Mouse (Mus musculus) ES-E14 (cell line): ENCODE results near the gene Man2b2. TPM values are rescaled to one million over a fixed set of nuclear protein-coding genes. Genes with fewer than 3 reads are reported as not detected.

Source experiments
- DNase-seq: peaks from one replicate; pipeline ENCODE4 v3.0.0-alpha.2; 2013; ENCODE audit warnings: low read depth, low spot score
- H3K27ac ChIP-seq: 2 replicates; pipeline ENCODE4 v1.5.1; 2012; ENCODE audit warnings: low read depth, mild to moderate bottlenecking, low read length, moderate library complexity, mixed read lengths; ENCODE audit not compliant: poor library complexity, insufficient read depth, severe bottlenecking
- H3K36me3 ChIP-seq: 2 replicates; pipeline ENCODE4 v1.6.1; 2012; ENCODE audit warnings: mild to moderate bottlenecking, low read length, moderate library complexity, mixed read lengths; ENCODE audit not compliant: control insufficient read depth, poor library complexity, insufficient read depth, severe bottlenecking
- H3K4me1 ChIP-seq, 2 experiments: fragments of 150-350 bp in 1 of 2; sonication (generic) in 1 of 2; 2 replicates each; pipeline ENCODE4 v1.6.1; 2012; ENCODE audit warnings: low read length in 2 of 2, mild to moderate bottlenecking in 1 of 2, mixed read lengths in 1 of 2; ENCODE audit not compliant: control insufficient read depth in 2 of 2, insufficient read depth in 2 of 2, poor library complexity in 1 of 2
- H3K4me3 ChIP-seq, 2 experiments: fragments of 150-350 bp in 1 of 2; sonication (generic) in 1 of 2; 2 replicates each; pipeline ENCODE4 v1.5.1; 2012; ENCODE audit warnings: low read length in 2 of 2, low read depth in 1 of 2, mild to moderate bottlenecking in 1 of 2, mixed read lengths in 1 of 2; ENCODE audit not compliant: insufficient read depth in 1 of 2, poor library complexity in 1 of 2, severe bottlenecking in 1 of 2
- H3K9ac ChIP-seq: 2 replicates; pipeline ENCODE4 v1.6.1; 2012; ENCODE audit warnings: low read depth, mild to moderate bottlenecking, low read length, mixed read lengths; ENCODE audit not compliant: poor library complexity, insufficient read depth, severe bottlenecking
- H3K9me3 ChIP-seq: fragments of 150-350 bp; sonication (generic); 2 replicates; pipeline ENCODE4 v1.6.1; 2012; ENCODE audit warnings: low read depth, mild to moderate bottlenecking, low read length; ENCODE audit not compliant: control insufficient read depth, insufficient read depth
- CHD2 ChIP-seq: IDR thresholded peaks from 2 replicates; pipeline ENCODE4 v1.6.1; 2014; ENCODE audit warnings: mild to moderate bottlenecking, low read depth, low read length, inconsistent platforms
- HCFC1 ChIP-seq: IDR thresholded peaks from 2 replicates; pipeline ENCODE4 v1.6.1; 2012; ENCODE audit warnings: low read length, inconsistent platforms, borderline replicate concordance; ENCODE audit not compliant: insufficient read depth
- MAFK ChIP-seq: IDR thresholded peaks from 2 replicates; pipeline ENCODE4 v1.6.1; 2014; ENCODE audit warnings: mild to moderate bottlenecking, low read depth, low read length, inconsistent platforms; ENCODE audit not compliant: insufficient read depth
- ZC3H11A ChIP-seq: IDR thresholded peaks from 2 replicates; pipeline ENCODE4 v1.6.1; 2012; ENCODE audit warnings: low read depth, mild to moderate bottlenecking, inconsistent platforms, low read length, borderline replicate concordance
- ZNF384 ChIP-seq: IDR thresholded peaks from 2 replicates; pipeline ENCODE4 v1.6.1; 2012; ENCODE audit warnings: low read depth, low read length, inconsistent platforms
- in situ Hi-C, 2 experiments: fragments of 600-800 bp; cut with MboI; formaldehyde crosslinking; loops; one replicate each; pipeline ENCODE4 v1.15.1; 2025; ENCODE audit warnings: low sequenced_read_pairs in 2 of 2, inconsistent platforms in 1 of 2; ENCODE audit not compliant: unreplicated experiment in 2 of 2
- total RNA-seq: library from RNA; depleted of rRNA; stranded (reverse); fragments of 300-350 nt; gene quantifications from 2 replicates; pipeline ENCODE4 v1.2.3, GENCODE M21; 2012

The Man2b2 gene
- total RNA-seq, 1 experiment: 11.6 TPM

DNA sequence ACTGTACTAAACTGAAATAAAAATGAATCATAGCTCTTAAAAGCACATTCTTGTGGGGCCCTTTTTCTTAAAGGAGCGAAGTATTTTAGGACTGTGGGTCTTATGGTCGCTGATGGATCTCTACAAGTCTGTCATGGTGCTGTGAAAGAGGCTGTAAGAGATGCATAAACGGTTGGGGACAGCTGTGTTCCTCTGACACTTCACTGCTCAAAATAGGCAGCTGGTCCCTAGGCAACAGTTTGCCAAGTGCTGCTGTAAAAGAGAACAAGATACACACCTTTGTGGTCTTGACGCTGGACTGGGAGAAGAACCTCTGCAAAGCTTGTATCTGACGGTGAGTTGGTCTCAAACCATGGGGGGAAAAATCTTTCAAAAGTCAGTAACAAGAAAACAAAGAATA is 27.1 kb upstream of the Man2b2 start:
- H3K9ac ChIP-seq: no peak overlapping the region
- no peak for TF ChIP-seq ZNF384
- TF ChIP-seq HCFC1: no peak
- TF ChIP-seq ZC3H11A: no peak
- no peak for TF ChIP-seq CHD2
- TF ChIP-seq MAFK: no peak
- H3K4me3 ChIP-seq: no peak overlapping the region
- no peak overlapping the region for H3K27ac ChIP-seq
- no peak for DNase-seq
- H3K9me3 ChIP-seq: no peaks in the 10 kb centered on the region
- in situ Hi-C loops: no loop called here
- H3K4me1 ChIP-seq: no peaks in the 10 kb centered on the region
- H3K36me3 ChIP-seq: no peaks in the 10 kb centered on the region

DNA sequence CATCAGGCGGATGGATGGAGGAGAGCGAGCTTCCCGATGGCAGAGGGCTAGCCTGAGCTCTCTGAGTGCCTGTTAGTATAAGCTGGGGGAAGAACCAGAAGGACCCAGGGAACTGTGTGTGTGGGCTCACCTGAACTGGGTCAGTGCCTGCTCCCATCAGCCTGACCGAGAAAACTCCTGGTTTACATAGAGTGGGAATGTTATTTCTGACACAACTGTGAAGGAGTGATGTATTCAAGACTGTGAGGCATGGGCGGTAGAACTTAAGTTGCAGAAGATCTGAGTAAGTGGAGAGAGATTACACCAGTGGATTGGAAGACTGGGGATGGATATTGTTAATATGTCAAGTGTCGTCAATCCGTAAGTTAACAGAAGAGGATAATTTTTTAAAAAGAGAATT is 26.1 kb upstream of the Man2b2 start:
- no peak overlapping the region for H3K27ac ChIP-seq
- no peak overlapping the region for H3K4me3 ChIP-seq
- TF ChIP-seq ZNF384 (no peak), CHD2 (no peak), HCFC1 (no peak), ZC3H11A (no peak), MAFK (no peak)
- H3K9ac ChIP-seq: no peak overlapping the region
- H3K9me3 ChIP-seq: no peaks in the 10 kb centered on the region
- no peak for DNase-seq
- in situ Hi-C loops: no loop called here
- no peaks in the 10 kb centered on the region for H3K36me3 ChIP-seq
- H3K4me1 ChIP-seq: no peaks in the 10 kb centered on the region

DNA sequence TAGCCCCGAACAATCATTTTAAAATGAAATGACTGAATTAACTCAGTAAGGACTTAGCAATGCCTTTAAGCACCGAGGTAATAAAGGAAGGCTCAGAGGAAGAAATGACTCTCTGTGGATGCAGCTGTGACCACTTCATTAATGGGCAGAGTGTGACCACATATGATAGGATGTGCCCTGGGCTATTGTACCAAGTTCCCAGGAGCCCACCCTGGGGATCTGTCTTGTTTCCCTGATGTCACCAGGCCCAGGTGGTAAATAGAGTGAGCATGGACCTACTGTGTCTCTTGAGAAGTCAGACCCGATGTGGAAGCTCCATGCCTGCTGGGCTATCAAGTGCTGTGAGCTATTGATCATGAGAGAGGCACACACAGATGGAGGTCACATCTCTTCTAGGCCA is 24.7 kb upstream of the Man2b2 start:
- H3K4me3 ChIP-seq: no peak overlapping the region
- no peak overlapping the region for H3K27ac ChIP-seq
- in situ Hi-C loops: no loop called here
- H3K9ac ChIP-seq: no peak overlapping the region
- TF ChIP-seq ZNF384 (no peak), HCFC1 (no peak), ZC3H11A (no peak), MAFK (no peak), CHD2 (no peak)
- DNase-seq: no peak
- no peaks in the 10 kb centered on the region for H3K9me3 ChIP-seq
- H3K4me1 ChIP-seq: peaks cover 0 to under 1% of the 10 kb centered on the region in 2 experiments; a peak in 1 of 4 replicates
- no peaks in the 10 kb centered on the region for H3K36me3 ChIP-seq

DNA sequence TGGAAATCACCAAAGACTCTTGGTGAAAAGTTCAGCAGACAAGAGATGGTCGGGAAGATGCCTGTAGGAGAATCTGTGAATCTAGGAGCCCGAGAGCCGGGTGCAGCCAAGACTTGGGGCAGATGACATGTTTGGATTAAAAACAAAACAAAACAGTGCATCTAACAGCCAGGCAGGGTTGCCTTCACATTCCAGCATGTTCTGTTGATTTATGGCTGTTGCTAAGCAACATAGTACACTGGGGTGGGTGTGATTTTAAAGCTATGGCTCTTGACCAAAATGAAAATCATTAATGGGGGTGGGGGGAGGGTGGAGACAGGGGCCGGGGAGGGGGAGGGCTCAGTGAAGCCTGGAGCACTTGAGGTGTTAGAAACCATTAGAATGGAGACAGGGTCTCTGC is 21.1 kb upstream of the Man2b2 start:
- Histone ChIP-seq H3K4me1 (peaks cover 0 to 3% of the 10 kb centered on the region in 2 experiments; a peak in 1 of 4 replicates), H3K9ac (no peak overlapping the region), H3K4me3 (no peak overlapping the region), H3K9me3 (no peaks in the 10 kb centered on the region), H3K36me3 (no peaks in the 10 kb centered on the region), H3K27ac (no peak overlapping the region)
- TF ChIP-seq ZC3H11A (no peak), MAFK (no peak), CHD2 (no peak), ZNF384 (no peak), HCFC1 (no peak)
- in situ Hi-C loops: no loop called here
- no peak for DNase-seq

DNA sequence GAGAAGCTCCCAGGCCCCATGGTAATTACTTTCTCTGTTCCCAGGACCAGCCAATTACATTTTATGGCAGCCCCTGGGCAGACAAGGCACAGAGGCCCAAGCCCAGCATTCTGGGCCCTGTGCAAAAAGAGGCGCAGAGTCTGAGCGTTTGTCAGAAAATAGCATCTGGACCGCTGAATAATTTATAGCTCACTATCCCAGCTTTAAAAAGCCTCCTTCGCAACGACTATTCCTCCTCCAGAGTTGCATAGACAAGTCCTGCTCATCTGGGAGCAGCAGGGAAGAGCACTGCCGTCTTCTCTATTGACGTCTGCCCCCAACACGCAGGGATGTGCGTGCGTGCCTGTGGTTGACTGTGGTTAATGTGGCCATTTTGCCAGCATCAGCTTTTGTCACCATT is 14.0 kb upstream of the Man2b2 start:
- H3K4me1 ChIP-seq: no peaks in the 10 kb centered on the region
- no peak overlapping the region for H3K27ac ChIP-seq
- no peaks in the 10 kb centered on the region for H3K36me3 ChIP-seq
- no peak overlapping the region for H3K9ac ChIP-seq
- no peak for TF ChIP-seq HCFC1
- no peak for TF ChIP-seq ZC3H11A
- TF ChIP-seq CHD2: no peak
- no peak for TF ChIP-seq ZNF384
- no peak for TF ChIP-seq MAFK
- in situ Hi-C loops: no loop called here
- no peak for DNase-seq
- no peaks in the 10 kb centered on the region for H3K9me3 ChIP-seq
- H3K4me3 ChIP-seq: peak overlapping the region in 1 of 2 experiments; percentile 10; a peak in 1 of 4 replicates
